Mouse (Mus musculus): ENCODE data around the gene Stk25.

The Stk25 gene

GRCm38 (mm10) chr1:93607090-93608083 lies 51.1 kb downstream of the Stk25 start:
- DNase-seq (ENCODE audit: low read depth, low spot score) = no peak

DNA sequence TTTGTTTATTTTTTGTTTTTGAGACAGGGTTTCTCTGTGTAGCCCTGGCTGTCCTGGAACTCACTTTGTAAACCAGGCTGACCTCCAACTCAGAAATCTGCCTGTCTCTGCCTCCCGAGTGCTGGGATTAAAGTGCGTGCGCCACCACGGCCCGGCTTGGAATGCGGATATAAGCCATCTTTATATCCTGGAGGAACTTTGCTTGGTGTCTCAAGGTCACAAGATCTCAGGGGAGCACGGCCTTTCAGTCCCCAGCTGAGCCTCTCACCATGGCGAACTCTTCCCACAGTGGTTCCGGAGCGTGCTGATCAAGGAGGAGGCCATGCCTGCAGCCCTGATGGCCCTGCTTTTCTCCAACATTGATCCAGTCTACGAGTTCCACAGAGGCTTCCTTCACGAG lies 54.5 kb downstream of the Stk25 start:
- no peak for DNase-seq (ENCODE audit: low read depth, low spot score)

GRCm38 (mm10) chr1:93602911-93603310 lies 55.5 kb downstream of the Stk25 start:
- DNase-seq (ENCODE audit: low read depth, low spot score) = no peak

GRCm38 (mm10) chr1:93595916-93596315 lies 62.5 kb downstream of the Stk25 start:
- DNase-seq (ENCODE audit: low read depth, low spot score) = no peak

DNA sequence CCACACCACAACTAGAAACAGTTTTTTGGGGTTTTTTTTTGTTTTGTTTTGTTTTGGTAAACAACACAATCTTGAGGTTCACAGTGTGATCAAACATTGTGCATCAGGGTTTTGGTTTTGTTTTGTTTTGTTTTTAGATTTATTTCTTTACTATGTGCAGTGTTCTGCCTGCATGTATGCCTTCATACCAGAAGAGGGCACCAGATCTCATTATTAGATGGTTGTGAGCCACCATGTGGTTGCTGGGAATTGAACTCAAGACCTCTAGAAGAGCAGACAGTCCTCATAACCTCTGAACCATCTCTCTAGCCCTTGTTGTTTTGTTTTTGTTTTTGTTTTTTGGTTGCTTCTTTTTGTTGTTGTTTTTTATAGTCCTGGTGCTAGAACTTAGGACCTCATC lies 64.5 kb downstream of the Stk25 start:
- no peak for DNase-seq (ENCODE audit: low read depth, low spot score)

DNA sequence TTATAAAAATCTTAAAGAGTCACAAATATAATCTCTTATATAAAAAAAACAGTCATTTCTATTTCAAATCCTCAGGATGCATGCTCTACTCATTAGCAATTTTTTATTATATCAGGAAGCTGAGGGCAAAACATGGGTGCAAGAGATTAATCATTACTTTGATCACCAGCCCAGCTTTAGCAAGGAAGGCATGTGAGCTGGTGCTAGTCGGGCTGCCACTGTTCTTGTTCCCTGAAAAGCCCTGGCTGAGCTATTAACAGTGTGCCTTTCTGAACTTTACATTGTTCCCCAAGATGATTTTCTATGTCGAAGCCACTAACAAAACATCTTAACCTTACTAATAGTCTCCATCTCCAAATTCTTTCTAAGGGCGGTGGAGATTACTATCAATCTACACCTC lies 70.1 kb downstream of the Stk25 start:
- no peak for DNase-seq (ENCODE audit: low read depth, low spot score)

DNA sequence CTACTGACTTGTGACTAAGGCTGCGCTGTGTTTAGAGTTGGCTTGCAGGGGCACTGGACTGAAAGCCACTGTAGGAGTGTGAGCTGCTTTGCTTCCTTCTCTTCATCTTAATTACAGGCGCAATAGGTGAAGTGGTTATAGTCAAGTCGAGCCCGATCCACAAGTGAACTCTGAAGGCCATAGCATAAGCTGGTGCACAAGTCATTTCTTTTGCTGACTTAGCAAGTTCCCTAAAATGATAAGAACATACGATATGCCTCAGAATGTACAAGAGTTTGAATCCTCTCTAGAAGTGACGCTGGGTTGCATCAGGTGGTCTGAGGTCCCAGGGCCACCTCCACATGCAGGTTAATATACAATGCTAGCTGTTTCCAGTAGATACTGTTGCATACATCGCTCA lies 76.9 kb downstream of the Stk25 start:
- no peak for DNase-seq (ENCODE audit: low read depth, low spot score)

DNA sequence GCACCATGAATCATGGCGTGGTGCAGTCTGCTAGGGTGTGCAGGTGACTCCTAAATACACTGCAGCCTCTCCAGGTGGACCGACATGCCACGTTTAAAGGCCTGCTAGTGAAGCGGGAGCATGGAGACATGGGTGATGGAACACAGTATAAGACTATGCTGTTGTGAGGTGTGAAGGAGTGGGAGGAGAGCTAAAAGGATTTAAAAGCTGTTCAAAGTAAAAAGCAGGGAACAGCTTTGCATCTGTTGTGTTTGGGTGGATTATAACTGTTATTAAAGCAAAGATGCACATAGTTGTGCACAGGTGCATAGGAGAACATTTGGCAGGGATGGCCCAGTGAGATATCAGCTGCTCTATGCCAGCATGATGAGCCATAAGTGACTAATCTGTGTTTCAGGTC lies 80.6 kb downstream of the Stk25 start:
- DNase-seq (ENCODE audit: low read depth, low spot score) = no peak

DNA sequence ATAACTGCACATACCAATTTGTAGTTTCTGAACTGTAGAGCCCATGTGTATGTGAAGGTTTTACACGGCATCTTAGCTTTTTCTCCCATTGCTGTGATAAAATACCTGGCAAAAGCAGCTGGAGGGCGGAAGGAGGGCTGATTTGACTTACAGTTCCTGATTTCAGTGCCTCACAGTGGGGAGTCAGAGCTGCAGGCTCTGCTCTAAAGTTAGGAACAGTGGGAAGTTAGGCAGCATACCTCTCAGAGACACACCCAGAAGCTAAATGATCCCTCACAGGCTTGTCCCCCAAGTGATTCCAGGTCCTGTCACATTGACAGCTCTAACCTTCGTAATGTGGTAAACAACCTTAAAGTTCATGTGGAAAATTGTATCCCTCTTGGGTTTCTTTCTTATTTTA lies 81.4 kb downstream of the Stk25 start:
- DNase-seq (ENCODE audit: low read depth, low spot score) = no peak
